Mouse (Mus musculus) G1E (cell line): Measurements from ENCODE around the gene Mtpn.

ENCODE experiments used
- CTCF ChIP-seq: IDR thresholded peaks from 2 replicates; pipeline ENCODE4 v1.5.1; 2012; ENCODE audit warnings: low read depth, low read length, inconsistent platforms, mixed read lengths
- GATA1 ChIP-seq: IDR thresholded peaks from 2 replicates; pipeline ENCODE4 v1.6.1; 2012; ENCODE audit warnings: borderline replicate concordance, low read length, inconsistent platforms, mixed read lengths
- GATA2 ChIP-seq: IDR thresholded peaks from 2 replicates; pipeline ENCODE4 v1.6.1; 2012; ENCODE audit warnings: low read depth, low read length, inconsistent platforms, borderline replicate concordance
- POLR2AphosphoS5 ChIP-seq: IDR thresholded peaks from 2 replicates; pipeline ENCODE4 v1.6.1; 2012; ENCODE audit warnings: low read depth, low read length, inconsistent platforms; ENCODE audit not compliant: insufficient replicate concordance

DNA sequence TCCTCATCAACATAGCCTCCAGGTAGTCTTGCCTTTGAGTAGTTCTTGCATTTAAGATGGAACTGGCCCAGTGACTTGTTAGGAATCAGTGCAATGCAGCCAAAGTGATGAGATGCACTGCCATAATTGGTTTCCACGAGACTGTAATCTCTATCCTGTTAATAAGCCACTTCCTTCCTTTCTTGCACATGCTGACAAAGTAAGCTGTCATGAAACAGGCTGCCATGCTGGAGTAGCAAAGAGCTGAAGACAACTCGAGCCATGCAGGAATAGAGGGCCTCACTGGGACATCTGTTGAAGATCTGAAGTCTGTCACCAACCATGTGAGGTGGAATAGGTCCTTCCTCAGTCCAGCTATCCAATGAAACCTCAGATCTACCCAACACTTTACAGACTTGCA lies 20.3 kb upstream of the Mtpn start:
- TF ChIP-seq CTCF (no peak), POLR2AphosphoS5 (no peak), GATA1 (no peak), GATA2 (no peak)
